Mouse (Mus musculus) left cerebral cortex, postnatal 10 days (tissue): Measurements from ENCODE around the gene Adamts3. TPM values are rescaled to one million over a fixed set of nuclear protein-coding genes. Genes with fewer than 3 reads are reported as not detected.

Experiments used
- DNase-seq, 2 experiments: peaks; one replicate each; pipeline ENCODE4 v3.0.0; 2021 to 2022; ENCODE audit warnings: low spot score in 2 of 2, mixed read lengths in 1 of 2; ENCODE audit errors: extremely low spot score in 1 of 2
- intact Hi-C: fragments of 180-260 bp; cut with DNase I; formaldehyde crosslinking; loops from one replicate; pipeline ENCODE4 v1.15.1; 2025
- total RNA-seq, 2 experiments: library from RNA; stranded (reverse); gene quantifications; 2 replicates each; pipeline ENCODE4 v1.2.3; 2021

The Adamts3 gene
- total RNA-seq, 2 experiments from 2014 or later, result 48.2 to 51.6 TPM

DNA sequence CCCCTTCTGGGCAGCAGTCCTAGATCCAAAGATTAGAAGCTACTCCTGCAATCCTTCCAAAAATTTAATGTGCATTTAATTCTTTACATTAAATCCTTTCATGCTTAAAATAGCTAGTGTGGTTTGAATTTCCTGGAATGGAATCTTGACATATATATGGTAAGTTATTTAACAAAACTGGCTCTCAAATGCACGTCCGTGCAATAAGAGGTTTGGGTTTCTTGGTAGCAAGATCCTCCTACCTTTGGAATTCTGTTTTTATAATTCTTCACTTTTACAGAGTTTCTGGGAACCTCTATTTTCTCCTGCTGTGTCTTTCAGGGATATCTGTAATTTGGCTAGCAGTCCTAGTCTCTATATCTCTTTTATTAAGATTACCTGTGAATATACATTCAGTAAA lies 148.4 kb downstream of the Adamts3 start:
- DNase-seq, result peak in 1 of 2 experiments; percentile 14
- intact Hi-C loops, result no loop called here

DNA sequence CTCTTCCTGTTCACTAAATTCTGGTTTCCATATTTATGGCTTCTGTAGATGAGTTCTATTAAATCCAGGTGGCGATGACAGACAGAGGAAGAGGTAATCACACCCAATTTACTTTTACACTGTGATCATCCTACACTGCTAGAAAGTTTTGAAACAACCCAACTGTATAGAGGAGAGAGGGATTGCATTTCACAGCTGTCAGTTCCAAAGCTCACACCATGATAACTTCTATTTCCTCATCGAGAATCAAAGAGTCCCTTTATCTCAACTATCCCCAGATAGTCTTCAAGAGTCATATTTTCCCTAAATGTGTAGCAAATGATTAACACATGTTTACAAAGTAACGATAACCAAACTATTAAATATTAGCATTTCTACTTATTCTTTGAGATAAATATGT lies 152.7 kb downstream of the Adamts3 start:
- intact Hi-C loops, result no loop called here
- DNase-seq, result no peak

DNA sequence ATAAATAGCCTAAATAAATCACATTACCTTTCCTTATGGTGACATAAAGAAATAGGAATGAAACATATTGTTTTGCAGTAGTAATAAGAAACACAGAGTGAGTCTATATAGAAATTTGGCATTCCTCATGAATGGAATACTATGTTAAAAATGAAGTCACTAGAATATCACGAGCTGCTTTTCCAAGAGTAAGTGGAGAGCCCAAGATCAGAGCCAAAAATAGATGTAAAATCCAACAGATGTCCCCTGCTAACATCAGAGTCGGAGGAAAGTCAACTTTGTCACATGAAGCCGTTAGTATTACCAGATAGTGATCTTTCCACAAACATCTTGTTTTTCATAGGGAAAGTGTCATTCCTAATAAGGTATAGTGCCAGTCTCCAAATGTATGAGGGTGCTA lies 155.0 kb downstream of the Adamts3 start:
- no peak for DNase-seq
- intact Hi-C loops, result no loop called here

DNA sequence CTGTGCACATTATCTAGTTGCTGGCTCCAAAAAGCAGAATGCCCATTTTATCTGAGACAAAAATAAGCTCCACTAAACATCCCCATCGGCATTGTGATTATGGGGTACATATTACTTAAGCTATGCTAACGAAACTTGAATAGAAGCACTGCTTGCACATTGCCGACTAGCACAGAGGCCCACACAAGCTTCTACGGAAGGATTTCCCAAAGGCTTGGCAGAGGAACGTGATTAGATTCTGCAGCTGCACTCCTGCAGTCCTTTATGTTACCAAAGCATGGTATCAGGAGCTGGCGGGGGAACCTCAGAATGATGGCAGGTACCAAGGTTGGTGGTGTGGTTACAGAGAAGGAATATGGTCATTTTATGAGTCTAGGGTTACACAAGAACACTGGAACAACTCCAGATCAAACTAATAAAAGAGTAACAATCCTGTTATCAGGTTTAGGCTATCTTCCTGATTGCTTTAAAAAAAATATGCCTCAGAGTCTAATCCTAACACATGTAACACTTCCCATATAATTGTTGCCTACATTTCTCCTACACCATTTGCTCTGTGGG lies 155.6 kb downstream of the Adamts3 start:
- intact Hi-C loops, result no loop called here
- no peak for DNase-seq

DNA sequence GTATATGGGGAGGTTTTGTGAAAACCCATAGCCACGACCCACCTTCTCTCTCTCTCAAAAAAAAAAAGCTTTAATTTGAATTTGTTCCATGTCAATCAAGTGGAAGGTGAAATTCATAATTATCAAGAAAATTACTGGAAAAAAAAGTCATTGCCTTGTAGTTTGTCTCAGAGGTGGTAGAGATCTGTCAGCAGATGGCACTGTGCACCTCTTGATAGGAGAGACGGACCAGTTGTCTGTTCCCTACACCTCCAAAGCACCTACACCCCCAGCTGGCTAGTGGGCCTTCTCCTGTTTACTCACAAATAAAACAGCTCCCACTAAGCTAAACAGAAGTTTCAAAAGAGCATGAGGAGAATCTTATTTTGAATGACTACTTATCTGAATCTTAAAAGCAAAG lies 168.6 kb downstream of the Adamts3 start:
- no peak for DNase-seq
- intact Hi-C loops, result loop anchor here (10.0 kb wide), 1 partner anchor 480 kb away; no protein-coding TSS in a partner anchor

DNA sequence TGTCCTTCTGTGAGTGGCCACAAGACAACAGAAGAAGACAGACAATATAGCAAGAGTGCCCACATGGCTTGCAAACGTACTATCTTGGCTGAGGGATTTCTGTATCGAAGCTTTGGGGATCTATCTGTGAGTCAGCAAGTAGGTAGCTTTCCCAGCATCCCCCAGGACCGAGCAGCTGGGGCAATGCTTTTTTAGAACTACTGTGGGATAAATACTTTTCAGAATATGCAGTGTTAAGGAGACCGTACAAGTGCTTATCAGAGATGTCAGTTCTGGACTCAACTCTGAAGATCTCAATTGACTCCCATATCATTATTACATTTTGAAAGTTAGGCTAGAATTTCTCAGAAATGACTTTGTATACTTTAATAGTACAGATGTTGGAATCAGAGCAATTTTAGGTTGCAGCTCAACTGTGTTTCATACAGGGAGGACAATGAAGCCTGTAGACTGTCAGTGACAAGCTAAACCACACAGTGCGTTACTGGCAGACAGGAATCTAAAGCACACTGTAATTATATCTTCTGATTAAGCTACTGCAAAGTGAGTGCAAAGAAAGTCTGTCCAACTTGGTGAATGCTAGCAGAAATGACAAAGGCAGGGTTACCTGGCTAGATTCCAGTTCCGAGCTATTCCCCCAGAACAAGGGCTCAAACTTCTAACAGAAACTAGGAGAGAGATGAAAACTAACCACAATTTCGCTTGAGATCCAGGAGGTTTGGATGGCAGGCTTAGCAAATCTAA lies 171.8 kb downstream of the Adamts3 start:
- no peak for DNase-seq
- intact Hi-C loops, result loop anchor here (10.0 kb wide), 1 partner anchor 484 kb away; no protein-coding TSS in a partner anchor

DNA sequence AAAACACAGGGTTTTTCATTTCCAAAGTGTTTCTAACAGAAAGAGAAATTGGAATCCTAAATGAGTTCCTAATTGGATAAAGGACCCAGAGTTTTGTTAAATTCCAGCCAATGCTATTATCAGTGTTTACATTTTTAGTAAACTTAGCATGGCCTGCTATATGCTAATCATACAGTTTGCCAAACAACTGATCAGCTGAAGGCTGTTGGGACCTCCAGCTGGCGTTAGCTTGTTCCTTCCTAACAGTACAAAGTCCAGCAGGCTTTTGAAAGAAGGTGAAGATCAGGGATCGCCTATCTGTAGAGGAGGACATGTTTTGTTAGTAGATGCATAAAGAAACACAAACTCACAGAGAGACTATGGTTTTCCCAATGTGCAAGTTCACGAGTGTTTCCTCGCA lies 173.7 kb downstream of the Adamts3 start:
- intact Hi-C loops, result no loop called here
- DNase-seq, result no peak

DNA sequence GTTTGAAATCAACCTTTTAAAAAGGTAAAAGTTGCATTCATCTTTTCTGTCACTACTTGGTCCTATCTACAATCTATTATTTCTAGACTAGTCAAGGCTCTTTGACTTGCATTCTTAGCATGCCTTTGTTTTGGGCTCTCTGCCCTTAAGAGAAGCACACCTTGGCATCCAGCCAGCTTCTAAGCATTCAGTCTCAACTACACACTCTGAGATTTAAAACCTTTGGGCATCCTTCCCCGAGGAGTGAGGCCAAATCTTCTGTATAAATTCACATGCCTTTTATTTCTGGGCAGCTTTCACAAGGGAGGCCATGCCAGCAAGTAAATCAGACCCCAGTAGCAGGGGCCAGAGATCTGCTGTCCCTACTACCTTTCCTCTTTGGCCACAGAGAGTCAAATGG lies 178.9 kb downstream of the Adamts3 start:
- DNase-seq, result peak; percentile 45 to 69

DNA sequence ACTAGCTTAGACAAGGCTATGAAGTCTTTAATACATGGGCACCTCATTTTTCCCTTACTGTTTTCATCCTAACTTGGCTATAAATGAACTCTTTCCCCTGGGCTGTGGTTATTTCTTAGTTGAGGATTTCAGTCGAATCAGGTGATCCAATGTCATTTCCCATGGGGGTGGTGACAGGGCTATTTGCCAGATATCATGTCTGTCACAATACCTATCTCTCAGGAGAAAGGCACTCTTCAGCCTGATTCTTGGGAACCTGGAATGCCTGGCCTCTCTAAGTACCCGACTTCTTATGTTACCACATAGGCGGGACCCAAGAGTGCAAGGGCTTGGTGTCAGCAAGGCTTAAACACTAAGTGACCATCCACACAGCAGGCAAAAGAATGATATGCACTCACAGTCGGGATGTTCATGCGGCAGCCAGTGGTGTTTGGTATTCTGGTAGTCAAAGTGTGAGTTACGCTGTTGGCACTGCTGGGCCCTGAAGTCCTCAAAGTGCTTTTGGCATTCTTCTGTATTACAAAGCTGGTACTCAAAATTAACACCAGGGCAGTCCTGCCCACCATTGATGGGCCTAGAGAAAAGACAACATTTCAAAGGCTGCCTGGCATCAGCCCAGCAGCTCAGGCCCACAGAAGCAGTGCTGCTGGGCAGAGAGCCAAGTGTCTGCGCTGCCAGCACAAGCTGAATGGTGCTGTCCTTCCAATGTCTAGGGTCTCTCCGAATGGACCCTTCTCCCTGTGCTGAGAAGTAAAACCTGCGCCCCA lies 181.7 kb downstream of the Adamts3 start:
- DNase-seq, result peak; percentile 86 to 87
- intact Hi-C loops, result no loop called here

More for the DNA sequence above, 178.9 kb downstream of the Adamts3 start:
- intact Hi-C loops, result no loop called here

DNA sequence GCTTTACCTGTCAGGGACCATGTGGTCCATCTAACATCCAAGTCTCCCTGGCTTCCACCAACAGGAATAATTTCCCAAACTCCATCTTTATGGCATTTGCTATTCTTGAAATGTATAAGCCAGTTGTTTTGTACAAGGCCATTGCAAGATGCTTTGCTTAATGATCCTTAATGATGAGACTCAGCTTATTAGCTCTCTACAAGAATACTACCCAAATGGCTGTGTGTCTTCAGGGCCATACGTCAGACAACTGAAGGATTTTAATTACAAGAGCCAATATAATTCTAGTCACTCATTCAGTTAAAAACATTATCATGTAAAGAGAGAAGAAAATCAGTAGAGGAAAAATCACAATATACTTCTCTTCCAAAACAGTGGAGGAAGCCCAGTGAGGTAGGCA lies 195.3 kb downstream of the Adamts3 start:
- DNase-seq, result no peak
- intact Hi-C loops, result no loop called here

DNA sequence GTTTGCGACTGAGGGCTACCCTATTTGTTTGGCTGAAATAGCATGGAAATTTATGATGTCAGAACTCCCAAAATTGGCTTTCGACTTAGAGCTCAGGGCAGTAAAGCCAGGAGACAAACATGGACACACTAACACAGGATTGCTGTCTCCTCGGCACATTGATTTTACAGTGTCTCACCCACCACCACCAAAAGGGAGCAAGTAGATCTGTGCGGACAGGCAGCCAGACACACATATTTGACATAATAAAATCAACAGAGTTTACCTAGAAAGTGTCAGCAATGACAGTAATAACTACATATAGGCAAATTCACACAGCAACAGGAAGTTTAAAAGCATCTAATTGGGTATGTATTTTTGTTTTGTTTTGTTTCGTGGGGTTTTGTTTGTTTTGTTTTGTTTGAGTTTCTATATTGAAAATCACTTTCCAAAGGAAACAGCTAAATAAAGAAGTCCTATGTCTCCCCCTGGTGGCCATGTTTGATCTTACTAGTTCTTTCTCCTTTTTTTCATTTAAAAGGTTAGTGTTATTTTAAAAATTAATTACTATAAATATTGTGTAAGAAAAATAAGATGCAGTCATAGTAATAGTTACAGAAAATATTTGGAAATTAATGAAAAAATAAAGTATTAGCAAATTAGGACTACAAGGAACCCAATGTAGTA lies 203.1 kb downstream of the Adamts3 start:
- intact Hi-C loops, result loop anchor here (2.0 to 5.0 kb wide), 2 partner anchors 138 to 267 kb away; no protein-coding TSS in a partner anchor
- peak; percentile 40 to 59 for DNase-seq

DNA sequence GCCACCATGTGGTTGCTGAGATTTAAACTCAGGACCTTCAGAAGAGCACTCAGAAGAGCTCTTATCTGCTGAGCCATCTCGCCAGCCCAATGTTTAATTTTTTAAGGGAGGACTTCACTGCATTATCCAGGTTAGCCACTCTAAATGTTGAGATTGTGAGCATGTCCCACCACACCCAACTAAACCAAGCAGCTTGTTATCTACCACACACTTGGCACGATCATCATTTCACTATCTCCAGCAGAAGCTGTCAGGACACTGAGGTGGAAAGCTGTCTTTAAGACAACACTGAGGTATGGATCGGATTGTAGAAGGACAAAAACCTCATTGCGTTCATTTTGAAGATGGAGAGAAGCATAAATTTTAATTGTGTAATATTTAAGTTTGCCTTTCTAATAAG lies 205.0 kb downstream of the Adamts3 start:
- intact Hi-C loops, result loop anchor here (5.0 kb wide), 1 partner anchor 136 kb away; no protein-coding TSS in a partner anchor
- DNase-seq, result no peak

DNA sequence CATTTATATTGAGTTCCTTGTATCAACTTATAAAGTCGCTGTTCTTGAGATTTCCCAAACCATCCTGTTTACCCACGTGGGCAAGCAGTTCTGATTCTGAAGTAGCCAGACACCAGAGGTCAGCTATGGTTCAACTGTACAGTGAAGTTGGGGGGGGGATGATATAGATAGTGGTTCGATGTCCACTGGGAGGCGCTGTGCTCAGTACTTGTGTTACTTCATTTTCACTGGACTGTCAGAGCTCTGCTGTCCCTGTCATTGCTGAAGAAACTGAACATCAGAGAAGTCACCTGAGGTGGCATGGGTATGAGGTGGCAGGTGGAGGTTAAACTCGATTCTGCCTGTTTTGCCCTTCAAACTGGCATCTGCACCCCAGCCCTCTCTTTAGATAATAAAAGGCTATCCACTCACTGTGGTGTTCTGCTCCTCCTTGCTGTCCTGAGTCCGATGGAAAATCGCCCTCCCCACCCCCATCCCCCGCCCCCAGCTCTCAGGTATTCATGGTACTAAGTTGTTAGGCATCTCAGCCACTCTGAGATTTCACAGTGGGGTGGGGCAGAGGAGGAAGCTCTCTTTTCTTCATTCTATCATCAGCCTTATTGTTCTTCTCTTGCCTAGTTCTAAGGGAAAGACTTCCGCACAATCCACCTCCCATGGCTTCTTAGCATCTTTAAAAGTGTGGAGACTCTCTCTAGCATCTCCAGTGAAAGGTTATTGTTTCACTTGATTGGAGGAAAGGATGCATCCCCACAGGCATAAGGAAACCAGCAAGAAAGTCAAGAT lies 208.9 kb downstream of the Adamts3 start:
- intact Hi-C loops, result no loop called here

DNA sequence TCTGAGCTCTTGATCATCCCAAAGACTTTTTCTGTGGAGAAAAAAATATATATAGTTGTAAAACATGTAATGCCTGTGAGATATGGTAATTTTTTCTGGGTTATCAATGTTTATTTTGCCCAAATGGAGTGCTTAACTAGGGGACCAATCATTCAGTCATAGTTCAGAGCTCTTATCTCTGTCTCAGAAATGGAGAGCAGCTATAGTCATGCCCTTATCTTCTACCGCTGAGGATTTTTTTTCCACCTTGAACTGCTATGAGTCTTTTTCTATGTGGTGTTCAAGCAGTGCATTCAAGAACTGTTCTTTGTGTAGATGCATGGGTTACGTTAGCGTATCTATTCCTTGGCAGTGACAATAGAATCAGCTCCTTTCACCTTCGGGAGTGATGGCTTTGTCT lies 210.2 kb downstream of the Adamts3 start:
- intact Hi-C loops, result no loop called here

More for the DNA sequence above, 208.9 kb downstream of the Adamts3 start:
- DNase-seq, result no peak

DNA sequence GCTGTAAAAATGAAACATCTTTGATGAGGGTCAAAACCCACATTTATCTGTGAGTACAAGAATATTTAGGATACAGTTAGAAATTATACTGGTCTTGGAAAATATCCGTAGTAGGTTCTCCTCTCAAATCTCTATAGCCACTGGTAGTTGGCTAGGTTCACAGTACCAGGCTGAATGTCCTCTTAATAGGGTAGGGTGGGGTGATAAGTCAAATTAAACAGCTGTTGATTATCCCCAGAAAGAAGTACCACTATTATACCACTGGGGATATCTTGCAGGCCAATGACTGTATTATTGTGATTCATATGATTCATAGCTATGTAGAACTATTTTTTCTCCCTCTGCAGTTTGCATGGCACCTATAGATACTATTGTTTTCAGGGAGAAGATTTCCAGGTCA lies 228.8 kb downstream of the Adamts3 start:
- intact Hi-C loops, result no loop called here
- no peak for DNase-seq

More for the DNA sequence above, 210.2 kb downstream of the Adamts3 start:
- no peak for DNase-seq

DNA sequence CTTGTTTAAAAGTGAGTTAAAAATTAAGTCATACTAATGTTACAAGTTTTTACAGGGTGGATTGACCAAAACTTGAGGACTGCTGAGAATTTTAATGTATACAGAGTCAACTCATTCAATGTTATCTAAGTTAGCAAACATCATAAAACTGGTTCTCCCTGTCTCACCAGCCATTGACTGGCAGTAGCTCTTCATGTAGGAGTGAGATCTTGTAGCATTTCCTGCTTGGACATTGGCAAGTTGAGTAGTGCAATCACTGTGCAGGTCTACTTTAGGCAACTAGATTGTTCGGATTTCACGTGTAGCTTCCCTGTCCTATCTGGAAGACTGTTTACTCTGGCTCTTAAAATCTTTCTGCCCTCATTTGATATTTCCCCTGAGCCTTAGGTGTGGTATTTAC lies 229.3 kb downstream of the Adamts3 start:
- intact Hi-C loops, result no loop called here
- DNase-seq, result no peak

DNA sequence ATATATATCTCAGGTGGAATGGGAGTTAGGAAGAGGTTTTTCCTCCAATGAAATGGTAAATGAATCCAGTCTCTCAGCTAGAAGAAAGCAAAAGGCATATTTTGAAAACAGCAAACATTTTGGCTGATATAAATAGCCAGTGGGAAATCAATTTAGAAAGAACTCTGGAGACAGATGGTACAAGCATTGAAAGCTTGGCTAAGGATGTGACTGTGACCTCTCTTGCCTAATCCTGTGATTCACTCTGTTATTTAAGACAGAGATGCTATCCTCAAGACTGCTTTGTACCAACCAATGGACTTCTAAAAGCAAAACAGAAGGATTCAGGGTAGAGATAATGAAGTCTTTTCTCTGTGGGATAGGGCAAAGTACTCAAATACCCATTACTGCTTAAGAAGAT lies 236.2 kb downstream of the Adamts3 start:
- DNase-seq, result no peak
- intact Hi-C loops, result no loop called here

DNA sequence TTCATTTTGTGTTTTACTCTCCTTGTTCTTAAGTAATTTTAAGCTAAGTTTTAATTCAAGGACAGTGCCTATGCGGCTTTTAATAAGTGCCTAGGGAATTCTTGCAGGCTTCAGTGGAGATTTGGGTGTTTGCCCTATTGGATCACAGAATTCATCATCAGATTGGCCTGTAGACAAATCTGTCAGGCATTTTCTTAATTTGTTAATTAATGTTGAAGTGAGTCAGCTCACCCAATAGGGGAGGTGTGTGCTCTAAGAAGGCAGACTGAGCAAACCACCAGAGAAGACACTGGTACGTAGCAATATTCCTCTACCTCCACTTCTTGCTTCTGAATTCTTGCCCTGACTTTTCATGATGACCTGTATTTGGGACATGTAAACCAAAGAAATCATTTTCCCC lies 247.7 kb downstream of the Adamts3 start:
- intact Hi-C loops, result no loop called here
- DNase-seq, result no peak
